Mouse (Mus musculus): Measurements from ENCODE around the gene Mob3b. TPM values are rescaled to one million over a fixed set of nuclear protein-coding genes. Genes with fewer than 3 reads are reported as not detected.
A peak's percentile ranks its signal among the peaks of the same experiment; 100 is the strongest.
"Not testable (repeated sequence)": the region's sequence is repeated elsewhere in the genome, so short reads cannot be mapped to it uniquely, and the experiment has no call there.

Gene Mob3b
- polyA plus RNA-seq, 1 experiment from 2014 or later: 13.1 TPM

DNA sequence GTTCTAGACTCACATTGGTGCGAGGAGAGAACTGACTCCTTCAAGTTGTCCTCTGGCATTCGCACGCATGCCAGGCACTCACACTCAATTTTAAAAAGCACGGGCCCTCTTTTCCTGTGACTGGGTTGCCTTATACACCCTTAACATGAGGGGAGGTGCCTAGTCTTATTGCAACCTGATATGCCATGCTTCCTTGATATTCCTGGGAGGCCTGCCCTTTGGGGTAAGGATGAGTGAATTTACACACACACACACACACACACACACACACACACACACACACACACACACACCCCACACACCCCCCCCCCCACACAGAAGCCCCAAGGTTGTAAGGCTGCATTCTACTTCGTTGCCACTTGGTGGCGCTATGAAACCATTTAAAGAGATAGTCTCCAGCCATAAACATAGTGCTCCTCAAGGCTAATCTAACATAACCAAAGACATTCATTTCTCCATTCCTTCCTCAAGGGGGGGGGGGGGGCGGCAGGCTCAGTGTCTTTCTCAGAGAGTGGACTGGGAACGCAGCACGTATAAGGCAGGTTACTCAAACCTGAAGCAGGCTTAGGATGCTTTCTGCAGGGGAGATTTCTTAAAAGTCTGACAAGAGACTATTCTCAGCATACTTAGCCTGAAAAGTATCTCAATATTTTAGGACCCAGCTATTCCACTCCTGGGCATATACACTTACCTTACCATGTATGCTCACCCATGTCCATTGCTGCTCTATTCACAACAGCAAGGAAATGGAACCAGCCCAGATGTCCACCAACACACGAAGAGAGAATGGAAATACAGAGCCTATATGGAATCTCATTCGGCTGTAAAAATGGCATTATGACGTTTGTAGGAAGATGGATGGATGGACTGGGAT lies 198.9 kb downstream of the Mob3b start:
- H3K36me3 ChIP-seq: peaks cover 2% of the 10 kb centered on the region; the same call in 1 of the 2 replicates
- peaks cover 4% of the 10 kb centered on the region; the same call in 1 of the 2 replicates for H3K4me1 ChIP-seq (replicated peaks)
- no peaks in the 10 kb centered on the region for H3K27me3 ChIP-seq (ENCODE audit: insufficient read depth, poor library complexity, severe bottlenecking)
- no peak overlapping the region for H3K4me3 ChIP-seq
- peak; percentile 60 for DNase-seq (ENCODE audit: low spot score)
- no peaks in the 10 kb centered on the region for H3K9me3 ChIP-seq
- WGBS: 50% methylated on average over 12 of the region's 12 CpGs
- no peak overlapping the region for H3K27ac ChIP-seq

- WGBS: 82% methylated on average over 10 of the region's 10 CpGs
- no peak for DNase-seq (ENCODE audit: low spot score)
- Histone ChIP-seq H3K4me3 (no peak overlapping the region), H3K27ac (no peak overlapping the region), H3K9me3 (no peaks in the 10 kb centered on the region), H3K4me1 (replicated peaks) (no peaks in the 10 kb centered on the region), H3K36me3 (peaks cover 5% of the 10 kb centered on the region; the same call in 1 of the 2 replicates), H3K27me3 (ENCODE audit: insufficient read depth, poor library complexity, severe bottlenecking) (no peaks in the 10 kb centered on the region)
Measured at GRCm38 (mm10) chr4:34953716-34954115, 203.6 kb downstream of the Mob3b start.

GRCm38 (mm10) chr4:34947181-34947580 lies 210.1 kb downstream of the Mob3b start:
- H3K4me3 ChIP-seq: no peak overlapping the region
- H3K4me1 ChIP-seq (replicated peaks): no peaks in the 10 kb centered on the region
- no peak for DNase-seq (ENCODE audit: low spot score)
- H3K27me3 ChIP-seq (ENCODE audit: insufficient read depth, poor library complexity, severe bottlenecking): no peaks in the 10 kb centered on the region
- H3K27ac ChIP-seq: no peak overlapping the region
- no peaks in the 10 kb centered on the region for H3K36me3 ChIP-seq
- H3K9me3 ChIP-seq: no peaks in the 10 kb centered on the region

DNA sequence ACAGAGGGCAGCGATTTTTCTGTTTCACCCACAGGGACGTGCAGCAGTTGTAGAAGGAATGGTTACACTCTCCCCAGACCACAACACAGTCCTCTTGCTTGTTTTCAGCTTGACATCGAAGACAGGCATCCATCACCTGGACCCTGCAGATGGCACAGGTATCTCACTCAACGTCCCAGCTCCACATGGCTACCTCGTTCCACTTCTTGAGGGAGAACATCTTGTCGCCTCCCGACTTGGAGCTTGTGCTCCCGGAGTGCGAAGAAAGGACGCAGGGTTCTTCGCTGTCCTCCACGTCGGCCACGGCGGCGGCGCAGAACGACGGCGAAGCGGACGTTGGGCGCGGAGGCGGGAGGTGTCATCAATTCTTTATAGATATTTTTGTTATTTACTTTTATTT lies 216.2 kb downstream of the Mob3b start:
- no peaks in the 10 kb centered on the region for H3K36me3 ChIP-seq
- H3K4me3 ChIP-seq: no peak overlapping the region
- no peaks in the 10 kb centered on the region for H3K4me1 ChIP-seq (replicated peaks)
- H3K27me3 ChIP-seq (ENCODE audit: insufficient read depth, poor library complexity, severe bottlenecking): no peaks in the 10 kb centered on the region
- no peaks in the 10 kb centered on the region for H3K9me3 ChIP-seq
- no peak for DNase-seq (ENCODE audit: low spot score)
- no peak overlapping the region for H3K27ac ChIP-seq
- 94% methylated on average over 25 of the region's 25 CpGs for WGBS

GRCm38 (mm10) chr4:34928386-34928785 lies 228.9 kb downstream of the Mob3b start:
- not testable (repeated sequence) for H3K36me3 ChIP-seq; H3K9me3 ChIP-seq; H3K4me3 ChIP-seq; H3K27me3 ChIP-seq (ENCODE audit: insufficient read depth, poor library complexity, severe bottlenecking); H3K27ac ChIP-seq; DNase-seq (ENCODE audit: low spot score); H3K4me1 ChIP-seq (replicated peaks)
- 76% methylated on average over 7 of the region's 7 CpGs for WGBS

DNA sequence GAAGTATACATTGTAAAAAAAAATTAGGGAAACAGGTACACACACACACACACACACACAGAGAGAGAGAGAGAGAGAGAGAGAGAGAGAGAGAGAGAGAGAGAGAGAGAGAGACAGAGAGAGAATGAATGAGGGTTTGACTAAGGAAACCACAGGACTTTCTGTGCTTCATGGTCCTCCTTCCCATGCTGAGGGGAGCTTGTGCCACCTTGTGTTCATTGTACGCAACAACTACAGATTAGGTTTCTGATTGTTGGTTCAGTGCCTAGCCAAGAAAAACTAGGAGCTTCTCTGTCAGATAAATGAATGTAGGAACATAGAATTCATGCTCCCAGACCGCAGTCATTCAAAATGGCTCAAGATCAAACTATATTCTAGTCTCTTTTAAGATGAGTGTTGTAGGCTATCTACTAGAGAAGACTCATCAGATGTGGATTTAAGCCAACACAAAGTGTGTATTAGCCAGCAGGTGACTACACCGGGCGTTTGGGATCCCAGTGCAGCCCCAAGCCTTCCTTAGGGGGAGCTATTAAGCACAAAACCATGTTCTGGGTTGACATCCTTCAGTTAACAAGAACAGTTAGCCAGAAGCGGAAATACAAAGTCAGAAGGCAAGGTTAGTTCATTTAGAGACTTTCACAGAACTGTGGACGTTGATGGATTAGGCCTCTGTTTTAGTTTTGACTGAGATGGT lies 235.0 kb downstream of the Mob3b start:
- Histone ChIP-seq H3K4me1 (replicated peaks) (no peaks in the 10 kb centered on the region), H3K27ac (no peak overlapping the region)
- 70% methylated on average over 6 of the region's 6 CpGs for WGBS

DNA sequence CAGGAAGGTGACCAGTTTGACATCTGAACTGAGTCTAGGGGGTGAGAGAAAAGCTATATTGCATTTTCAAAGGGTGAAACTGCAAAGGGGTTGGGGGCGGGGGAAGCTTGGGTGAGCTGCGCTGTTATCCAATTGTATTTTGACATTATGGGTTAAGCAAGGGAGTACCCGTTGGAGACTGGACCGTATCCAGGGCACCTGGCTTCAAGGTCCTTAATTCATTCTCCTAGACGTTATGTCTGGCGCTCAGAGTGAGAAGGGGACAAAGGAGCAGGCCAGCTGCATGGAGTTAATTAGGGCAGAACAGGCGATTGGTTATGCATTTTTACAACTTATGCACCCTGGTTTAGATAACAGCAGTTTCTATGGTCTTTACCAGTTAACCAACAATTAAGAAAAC lies 239.9 kb downstream of the Mob3b start:
- 62% methylated on average over 7 of the region's 7 CpGs for WGBS
- no peak overlapping the region for H3K27ac ChIP-seq
- H3K36me3 ChIP-seq: no peaks in the 10 kb centered on the region
- no peaks in the 10 kb centered on the region for H3K9me3 ChIP-seq
- no peak overlapping the region for H3K4me3 ChIP-seq
- no peak for DNase-seq (ENCODE audit: low spot score)
- H3K27me3 ChIP-seq (ENCODE audit: insufficient read depth, poor library complexity, severe bottlenecking): no peaks in the 10 kb centered on the region
- no peaks in the 10 kb centered on the region for H3K4me1 ChIP-seq (replicated peaks)

More for the DNA sequence above, 235.0 kb downstream of the Mob3b start:
- peak; percentile 25 for DNase-seq (ENCODE audit: low spot score)
- H3K27me3 ChIP-seq (ENCODE audit: insufficient read depth, poor library complexity, severe bottlenecking): no peaks in the 10 kb centered on the region
- no peaks in the 10 kb centered on the region for H3K36me3 ChIP-seq
- no peak overlapping the region for H3K4me3 ChIP-seq
- no peaks in the 10 kb centered on the region for H3K9me3 ChIP-seq

- WGBS: 83% methylated on average over 3 of the region's 3 CpGs
- Histone ChIP-seq H3K36me3 (no peaks in the 10 kb centered on the region), H3K4me3 (no peak overlapping the region), H3K9me3 (no peaks in the 10 kb centered on the region), H3K27me3 (ENCODE audit: insufficient read depth, poor library complexity, severe bottlenecking) (no peaks in the 10 kb centered on the region), H3K4me1 (replicated peaks) (no peaks in the 10 kb centered on the region), H3K27ac (no peak overlapping the region)
- DNase-seq (ENCODE audit: low spot score): no peak
Measured at GRCm38 (mm10) chr4:34912171-34912570, 245.1 kb downstream of the Mob3b start.

DNA sequence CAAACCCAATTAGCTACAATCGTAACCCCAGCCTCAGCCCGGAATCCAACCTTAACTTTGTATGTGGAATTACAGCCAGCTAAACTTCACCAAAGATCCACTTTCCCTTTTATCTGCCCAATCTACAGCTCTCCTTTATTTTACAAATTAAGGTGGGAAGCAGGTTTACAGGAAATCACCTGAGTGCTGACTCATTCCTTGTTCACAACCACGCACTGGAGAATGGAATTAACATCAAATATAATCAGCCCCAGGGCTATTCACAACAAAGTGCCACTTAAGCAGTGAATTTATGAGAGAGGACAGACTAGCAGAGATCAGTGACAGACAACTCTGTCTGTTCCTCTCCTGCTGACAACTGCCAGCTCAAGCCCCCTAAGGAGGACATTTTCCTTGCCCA lies 245.9 kb downstream of the Mob3b start:
- H3K27me3 ChIP-seq (ENCODE audit: insufficient read depth, poor library complexity, severe bottlenecking): no peaks in the 10 kb centered on the region
- DNase-seq (ENCODE audit: low spot score): no peak
- H3K27ac ChIP-seq: no peak overlapping the region
- WGBS: 79% methylated on average over 3 of the region's 3 CpGs
- no peaks in the 10 kb centered on the region for H3K4me1 ChIP-seq (replicated peaks)
- H3K9me3 ChIP-seq: no peaks in the 10 kb centered on the region
- H3K36me3 ChIP-seq: no peaks in the 10 kb centered on the region
- no peak overlapping the region for H3K4me3 ChIP-seq

DNA sequence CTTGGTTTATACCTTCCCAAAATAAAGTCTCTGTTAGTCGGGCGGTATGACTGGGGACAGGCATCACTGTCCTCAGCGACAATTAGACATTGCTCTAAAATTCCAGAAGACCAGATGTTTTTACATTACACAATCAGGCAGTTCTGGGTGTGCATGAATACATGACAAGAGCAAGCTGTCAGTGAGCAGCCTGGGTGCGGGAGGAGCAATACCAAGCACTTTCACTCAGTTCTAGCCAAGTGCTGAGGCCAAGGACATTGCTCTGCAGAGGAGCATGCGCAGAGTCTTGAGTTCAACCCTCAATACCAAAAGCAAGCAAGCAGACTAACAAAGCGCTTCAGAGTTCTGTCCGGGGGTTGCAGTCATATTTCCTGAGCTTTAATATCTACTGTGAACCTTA lies 249.2 kb downstream of the Mob3b start:
- no peak for DNase-seq (ENCODE audit: low spot score)
- Histone ChIP-seq H3K9me3 (no peaks in the 10 kb centered on the region), H3K4me3 (no peak overlapping the region), H3K27ac (no peak overlapping the region), H3K4me1 (replicated peaks) (no peaks in the 10 kb centered on the region), H3K36me3 (no peaks in the 10 kb centered on the region), H3K27me3 (ENCODE audit: insufficient read depth, poor library complexity, severe bottlenecking) (no peaks in the 10 kb centered on the region)
- WGBS: 95% methylated on average over 7 of the region's 7 CpGs

DNA sequence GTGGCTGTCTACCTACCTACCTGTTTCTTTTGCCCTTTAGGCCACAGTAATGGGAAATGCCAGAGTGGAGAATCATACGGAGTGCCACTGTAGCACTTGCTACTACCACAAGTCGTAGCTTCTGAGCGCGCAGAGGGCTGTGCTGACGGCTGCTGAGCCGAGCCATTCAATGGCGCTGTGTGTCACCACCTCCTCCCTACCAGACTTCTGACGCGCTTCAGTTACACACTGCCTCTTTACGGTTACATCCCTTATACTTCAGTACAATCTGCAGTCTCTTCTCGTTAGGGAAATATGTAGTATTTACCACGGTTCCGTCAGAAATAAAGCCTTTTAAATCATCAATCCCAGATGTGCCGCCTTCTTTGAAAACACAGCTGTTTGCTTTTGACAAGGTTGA lies 250.3 kb downstream of the Mob3b start:
- Histone ChIP-seq H3K4me1 (replicated peaks) (no peaks in the 10 kb centered on the region), H3K4me3 (no peak overlapping the region), H3K27ac (no peak overlapping the region), H3K27me3 (ENCODE audit: insufficient read depth, poor library complexity, severe bottlenecking) (no peaks in the 10 kb centered on the region), H3K9me3 (no peaks in the 10 kb centered on the region), H3K36me3 (no peaks in the 10 kb centered on the region)
- WGBS: 57% methylated on average over 14 of the region's 14 CpGs
- DNase-seq (ENCODE audit: low spot score): no peak

DNA sequence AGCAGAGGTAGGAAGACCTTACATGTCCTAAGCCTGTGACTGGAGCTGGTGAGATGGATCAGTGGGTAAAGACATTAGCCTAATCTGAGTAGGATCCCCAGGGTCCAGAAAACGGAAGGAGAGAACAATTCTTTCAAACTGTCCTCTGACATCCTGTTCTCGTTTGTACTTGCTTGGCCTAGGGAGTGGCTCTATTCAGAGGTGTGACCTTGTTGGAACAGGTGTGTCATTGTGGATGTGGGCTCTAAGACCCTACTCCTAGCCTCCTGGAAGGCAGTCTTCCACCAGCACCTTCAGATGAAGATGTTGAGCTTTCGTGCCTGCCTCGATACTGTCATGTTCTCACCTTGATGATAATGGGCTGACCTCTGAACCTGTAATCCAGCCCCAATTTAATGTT lies 251.1 kb downstream of the Mob3b start:
- no peak overlapping the region for H3K27ac ChIP-seq
- DNase-seq (ENCODE audit: low spot score): no peak
- 86% methylated on average over 4 of the region's 4 CpGs for WGBS

GRCm38 (mm10) chr4:34905396-34905795 lies 251.9 kb downstream of the Mob3b start:
- DNase-seq (ENCODE audit: low spot score): no peak
- Histone ChIP-seq H3K36me3 (no peaks in the 10 kb centered on the region), H3K9me3 (no peaks in the 10 kb centered on the region), H3K4me3 (no peak overlapping the region), H3K4me1 (replicated peaks) (no peaks in the 10 kb centered on the region), H3K27ac (no peak overlapping the region), H3K27me3 (ENCODE audit: insufficient read depth, poor library complexity, severe bottlenecking) (no peaks in the 10 kb centered on the region)
- WGBS: 58% methylated on average over 5 of the region's 5 CpGs

More for the DNA sequence above, 251.1 kb downstream of the Mob3b start:
- Histone ChIP-seq H3K4me3 (no peak overlapping the region), H3K9me3 (no peaks in the 10 kb centered on the region), H3K27me3 (ENCODE audit: insufficient read depth, poor library complexity, severe bottlenecking) (no peaks in the 10 kb centered on the region), H3K36me3 (no peaks in the 10 kb centered on the region), H3K4me1 (replicated peaks) (no peaks in the 10 kb centered on the region)

Data from hindbrain, embryonic 10.5 days (tissue).